Mouse (Mus musculus): ENCODE measurements around the gene Prss34. TPM values are rescaled to one million over a fixed set of nuclear protein-coding genes. Genes with fewer than 3 reads are reported as not detected.

Prss34 gene
- polyA plus RNA-seq, 1 experiment from 2014 or later = not detected

DNA sequence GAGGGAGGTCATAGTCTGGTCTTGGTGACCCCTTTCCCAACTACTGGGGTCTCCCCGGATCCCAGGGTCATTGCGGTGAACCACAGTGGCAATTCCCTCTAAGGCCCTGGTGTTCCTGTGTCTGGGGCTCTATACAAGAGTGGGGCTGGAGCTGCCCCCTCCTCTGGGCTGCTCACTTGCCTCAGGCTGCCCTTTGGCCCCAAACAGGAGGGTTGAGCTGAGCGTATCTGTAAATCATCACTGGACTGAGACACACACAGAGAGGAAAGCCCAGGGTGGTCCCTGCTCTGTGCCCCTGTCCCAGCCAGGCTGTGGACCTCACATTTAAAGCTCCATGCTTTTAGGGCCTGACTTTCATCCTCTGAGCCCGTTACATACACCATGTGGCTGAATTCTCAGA is 40.0 kb downstream of the Prss34 start:
- ATAC-seq (ENCODE audit: low read depth) = no peak
- H3K36me3 ChIP-seq (ENCODE audit: control insufficient read depth, insufficient read depth, low read length) = no peaks in the 10 kb centered on the region
- H3K4me1 ChIP-seq (ENCODE audit: control insufficient read depth, insufficient read depth, low read length) = no peaks in the 10 kb centered on the region
- H3K9ac ChIP-seq (replicated peaks; ENCODE audit: low read depth, low read length) = no peak overlapping the region
- H3K27ac ChIP-seq (ENCODE audit: low read depth, low read length) = no peak overlapping the region
- no peak overlapping the region for H3K4me2 ChIP-seq (ENCODE audit: low read depth, low read length)
- H3K4me3 ChIP-seq (ENCODE audit: low read depth, low read length) = no peak overlapping the region
- peaks cover 2% of the 10 kb centered on the region; the same call in 1 of the 2 replicates for H3K27me3 ChIP-seq (ENCODE audit: control insufficient read depth, insufficient read depth, low read length)
- no peaks in the 10 kb centered on the region for H3K9me3 ChIP-seq (ENCODE audit: control insufficient read depth, low read length)
- WGBS = 85% methylated on average over 4 of the region's 4 CpGs

DNA sequence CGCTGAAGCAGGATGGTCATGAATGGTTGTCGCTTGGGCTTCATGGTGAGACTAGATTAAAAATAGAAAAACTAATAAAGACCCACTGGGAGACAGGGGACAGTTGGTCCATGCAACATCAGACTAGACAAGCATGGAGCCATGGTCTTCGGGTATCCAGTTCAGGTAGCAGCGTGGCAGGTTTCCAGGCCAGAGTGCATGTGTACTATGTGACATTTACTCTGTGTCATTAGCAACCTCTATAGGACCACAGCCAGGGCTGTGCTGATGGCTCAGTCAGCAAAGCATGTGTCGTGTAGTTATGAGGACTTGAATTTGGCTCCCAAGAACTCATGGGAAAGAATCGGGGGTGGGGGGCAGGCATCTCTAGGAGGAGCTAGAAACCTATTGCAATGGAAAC is 41.8 kb downstream of the Prss34 start:
- WGBS = 93% methylated on average over 6 of the region's 6 CpGs
- Histone ChIP-seq H3K4me2 (ENCODE audit: low read depth, low read length) (no peak overlapping the region), H3K36me3 (ENCODE audit: control insufficient read depth, insufficient read depth, low read length) (no peaks in the 10 kb centered on the region), H3K4me3 (ENCODE audit: low read depth, low read length) (no peak overlapping the region), H3K27me3 (ENCODE audit: control insufficient read depth, insufficient read depth, low read length) (no peaks in the 10 kb centered on the region), H3K9me3 (ENCODE audit: control insufficient read depth, low read length) (no peaks in the 10 kb centered on the region), H3K9ac (replicated peaks; ENCODE audit: low read depth, low read length) (no peak overlapping the region), H3K4me1 (ENCODE audit: control insufficient read depth, insufficient read depth, low read length) (no peaks in the 10 kb centered on the region), H3K27ac (ENCODE audit: low read depth, low read length) (no peak overlapping the region)
- ATAC-seq (ENCODE audit: low read depth) = no peak

DNA sequence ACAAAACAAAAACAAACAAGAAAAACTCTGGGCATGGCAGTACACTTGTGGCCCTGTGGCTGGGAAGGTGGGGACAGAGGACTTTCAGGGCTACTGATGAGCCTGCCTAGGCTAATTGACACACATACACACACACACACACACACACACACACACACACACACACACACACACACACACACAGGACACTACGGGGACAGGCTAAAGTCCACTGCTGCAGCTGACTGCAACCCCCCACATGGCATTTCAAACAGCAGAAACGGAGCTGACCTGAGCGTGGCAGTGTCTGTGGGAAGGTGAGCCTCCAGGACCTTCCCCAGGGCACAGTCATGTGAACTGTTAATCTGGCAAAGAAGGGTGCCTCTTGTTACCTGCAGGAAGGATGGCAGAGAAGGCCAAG is 43.3 kb downstream of the Prss34 start:
- Histone ChIP-seq H3K4me2 (ENCODE audit: low read depth, low read length) (no peak overlapping the region), H3K27me3 (ENCODE audit: control insufficient read depth, insufficient read depth, low read length) (no peaks in the 10 kb centered on the region), H3K9me3 (ENCODE audit: control insufficient read depth, low read length) (no peaks in the 10 kb centered on the region), H3K4me3 (ENCODE audit: low read depth, low read length) (no peak overlapping the region), H3K27ac (ENCODE audit: low read depth, low read length) (no peak overlapping the region), H3K4me1 (ENCODE audit: control insufficient read depth, insufficient read depth, low read length) (no peaks in the 10 kb centered on the region), H3K36me3 (ENCODE audit: control insufficient read depth, insufficient read depth, low read length) (no peaks in the 10 kb centered on the region), H3K9ac (replicated peaks; ENCODE audit: low read depth, low read length) (no peak overlapping the region)
- 65% methylated on average over 3 of the region's 3 CpGs for WGBS
- no peak for ATAC-seq (ENCODE audit: low read depth)

DNA sequence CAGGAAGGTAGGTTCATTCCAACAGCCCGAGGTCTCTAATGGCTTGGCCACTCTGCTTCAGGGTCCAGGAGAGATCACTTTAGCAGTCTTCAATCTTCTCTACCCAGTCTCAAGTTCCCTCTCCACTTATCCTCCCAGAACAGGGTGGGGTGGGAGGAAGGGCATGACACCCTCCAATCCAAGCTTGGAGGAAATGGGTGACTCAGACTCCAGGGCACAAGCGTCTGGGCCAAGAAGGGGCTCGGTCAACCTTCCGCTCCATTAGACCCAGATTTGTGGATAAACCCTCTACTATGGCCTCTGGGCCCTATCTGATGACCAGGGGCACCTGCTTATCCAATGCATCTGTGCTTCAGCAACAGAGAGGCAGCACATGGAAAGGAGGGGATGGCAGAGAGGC is 47.3 kb downstream of the Prss34 start, which contains the start of gene Tpsab1:
Tpsab1 (minus strand) TSS at position 101 of the 400 bp plus-strand sequence.
- H3K27me3 ChIP-seq (ENCODE audit: control insufficient read depth, insufficient read depth, low read length) = no peaks in the 10 kb centered on the region
- no peaks in the 10 kb centered on the region for H3K9me3 ChIP-seq (ENCODE audit: control insufficient read depth, low read length)
- no peak within 1 kb of the TSS for H3K4me3 ChIP-seq (ENCODE audit: low read depth, low read length)
- no peak within 1 kb of the TSS for H3K9ac ChIP-seq (replicated peaks; ENCODE audit: low read depth, low read length)
- H3K4me1 ChIP-seq (ENCODE audit: control insufficient read depth, insufficient read depth, low read length) = no peaks in the 10 kb centered on the region
- WGBS = 73% methylated on average over 4 of the region's 4 CpGs
- H3K4me2 ChIP-seq (ENCODE audit: low read depth, low read length) = no peak within 1 kb of the TSS
- H3K36me3 ChIP-seq (ENCODE audit: control insufficient read depth, insufficient read depth, low read length) = no peaks in the 10 kb centered on the region
- ATAC-seq (ENCODE audit: low read depth) = no peak
- H3K27ac ChIP-seq (ENCODE audit: low read depth, low read length) = no peak within 1 kb of the TSS

Other genes with a start within 250 kb of the Prss34 start
- gene Tmem204, start 214.8 kb upstream of the Prss34 start, polyA plus RNA-seq (2014; fragmentation: Nextera tagmentation; extraction: Ambion mirVana) = 8.1 and 11.5 TPM in 2 replicates
- 46.4 and 51.6 TPM in 2 replicates for gene Telo2, start 182.4 kb upstream of the Prss34 start, polyA plus RNA-seq (2014; fragmentation: Nextera tagmentation; extraction: Ambion mirVana)
- not detected in 2 replicates for gene Ptx4, start 177.6 kb upstream of the Prss34 start, polyA plus RNA-seq (2014; fragmentation: Nextera tagmentation; extraction: Ambion mirVana)
- gene Clcn7, start 165.0 kb upstream of the Prss34 start, polyA plus RNA-seq (2014; fragmentation: Nextera tagmentation; extraction: Ambion mirVana) = 26.3 and 26.7 TPM in 2 replicates
- not detected in 2 replicates for gene Ccdc154, start 135.9 kb upstream of the Prss34 start, polyA plus RNA-seq (2014; fragmentation: Nextera tagmentation; extraction: Ambion mirVana)
- gene Gm38655, start 122.9 kb upstream of the Prss34 start, polyA plus RNA-seq (2014; fragmentation: Nextera tagmentation; extraction: Ambion mirVana) = not detected in 2 replicates
- gene BC003965, start 113.8 kb upstream of the Prss34 start, polyA plus RNA-seq (2014; fragmentation: Nextera tagmentation; extraction: Ambion mirVana) = 31.9 and 33.9 TPM in 2 replicates
- 9.1 and 10.9 TPM in 2 replicates for gene Unkl, start 110.0 kb upstream of the Prss34 start, polyA plus RNA-seq (2014; fragmentation: Nextera tagmentation; extraction: Ambion mirVana)
- 88.4 and 110 TPM in 2 replicates for gene Gnptg, start 58.3 kb upstream of the Prss34 start, polyA plus RNA-seq (2014; fragmentation: Nextera tagmentation; extraction: Ambion mirVana)
- 56.4 and 57.1 TPM in 2 replicates for gene Tsr3, start 58.2 kb upstream of the Prss34 start, polyA plus RNA-seq (2014; fragmentation: Nextera tagmentation; extraction: Ambion mirVana)
- gene Baiap3, start 42.0 kb upstream of the Prss34 start, polyA plus RNA-seq (2014; fragmentation: Nextera tagmentation; extraction: Ambion mirVana) = 5.8 and 7.1 TPM in 2 replicates
- 405 and 444 TPM in 2 replicates for gene Ube2i, start 23.8 kb upstream of the Prss34 start, polyA plus RNA-seq (2014; fragmentation: Nextera tagmentation; extraction: Ambion mirVana)
- not detected in 2 replicates for gene Prss28, start 10.3 kb downstream of the Prss34 start, polyA plus RNA-seq (2014; fragmentation: Nextera tagmentation; extraction: Ambion mirVana)
- not detected in 2 replicates for gene Prss29, start 20.3 kb downstream of the Prss34 start, polyA plus RNA-seq (2014; fragmentation: Nextera tagmentation; extraction: Ambion mirVana)
- not detected in 2 replicates for gene Tpsab1, start 47.2 kb downstream of the Prss34 start, polyA plus RNA-seq (2014; fragmentation: Nextera tagmentation; extraction: Ambion mirVana)
- gene Tpsb2, start 67.9 kb downstream of the Prss34 start, polyA plus RNA-seq (2014; fragmentation: Nextera tagmentation; extraction: Ambion mirVana) = not detected in 2 replicates
- gene Tpsg1, start 70.9 kb downstream of the Prss34 start, polyA plus RNA-seq (2014; fragmentation: Nextera tagmentation; extraction: Ambion mirVana) = 1.1 and 1.6 TPM in 2 replicates
- 12.3 and 12.8 TPM in 2 replicates for gene Cacna1h, start 135.4 kb downstream of the Prss34 start, polyA plus RNA-seq (2014; fragmentation: Nextera tagmentation; extraction: Ambion mirVana)
- 0.83 and 0.98 TPM in 2 replicates for gene Tekt4, start 156.2 kb downstream of the Prss34 start, polyA plus RNA-seq (2014; fragmentation: Nextera tagmentation; extraction: Ambion mirVana)
- 0.31 and 0.55 TPM in 2 replicates for gene Sstr5, start 198.9 kb downstream of the Prss34 start, polyA plus RNA-seq (2014; fragmentation: Nextera tagmentation; extraction: Ambion mirVana)

All from neural tube, embryonic 14.5 days (tissue).